Mouse (Mus musculus) cerebellum, adult 9-11 months (tissue): ENCODE data around the gene Rbm26.

ENCODE experiments used
- DNase-seq: peaks from one replicate; pipeline ENCODE4 v3.0.0; 2022

Gene Rbm26

GRCm38 (mm10) chr14:105085332-105085993 lies 91.7 kb downstream of the Rbm26 start:
- no peak for DNase-seq

DNA sequence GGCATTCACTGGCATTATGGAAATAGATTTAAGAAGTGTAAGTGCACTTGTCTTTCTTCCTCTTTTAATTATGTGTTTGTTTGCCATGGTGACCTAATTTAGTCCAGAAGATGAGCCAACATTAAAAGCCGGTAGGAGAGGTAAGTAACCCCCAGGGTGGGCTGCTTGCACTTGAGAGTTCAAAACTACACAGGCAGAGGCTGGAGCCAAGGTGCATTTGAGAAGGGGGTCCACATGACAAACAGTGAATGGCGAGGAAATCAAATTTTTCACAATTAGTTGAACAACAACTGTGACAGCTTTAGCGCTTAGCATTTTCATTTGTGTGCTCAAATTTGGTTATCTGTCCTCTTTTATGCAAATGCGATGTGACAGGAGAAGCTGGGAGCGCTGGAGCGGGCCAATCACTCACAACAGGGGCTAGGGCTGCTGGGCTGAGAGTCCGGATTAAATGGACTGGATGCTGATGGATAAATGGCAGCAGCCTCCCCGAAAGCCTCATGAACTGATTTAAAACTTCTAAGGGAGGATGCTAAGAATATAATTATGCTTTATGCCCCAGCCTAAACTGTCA lies 92.3 kb downstream of the Rbm26 start:
- no peak for DNase-seq

DNA sequence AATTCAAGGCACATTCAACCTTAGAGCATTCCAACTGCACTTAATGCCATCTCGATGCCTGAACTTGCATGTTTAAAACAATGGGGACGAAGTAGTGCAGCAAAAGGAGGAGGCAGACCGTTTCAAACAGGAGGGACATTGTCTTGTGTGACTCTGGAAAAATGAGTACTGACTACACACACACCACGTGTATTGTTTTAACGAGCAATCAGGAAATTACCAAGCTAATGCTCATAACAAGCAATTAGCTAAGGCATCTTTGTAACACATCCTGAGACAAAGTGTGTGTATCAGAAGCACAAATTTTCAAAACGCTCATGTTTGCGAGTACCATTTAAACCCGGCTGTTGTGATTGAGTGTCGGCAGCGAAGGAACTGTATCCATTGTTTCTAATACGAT lies 93.0 kb downstream of the Rbm26 start:
- no peak for DNase-seq

DNA sequence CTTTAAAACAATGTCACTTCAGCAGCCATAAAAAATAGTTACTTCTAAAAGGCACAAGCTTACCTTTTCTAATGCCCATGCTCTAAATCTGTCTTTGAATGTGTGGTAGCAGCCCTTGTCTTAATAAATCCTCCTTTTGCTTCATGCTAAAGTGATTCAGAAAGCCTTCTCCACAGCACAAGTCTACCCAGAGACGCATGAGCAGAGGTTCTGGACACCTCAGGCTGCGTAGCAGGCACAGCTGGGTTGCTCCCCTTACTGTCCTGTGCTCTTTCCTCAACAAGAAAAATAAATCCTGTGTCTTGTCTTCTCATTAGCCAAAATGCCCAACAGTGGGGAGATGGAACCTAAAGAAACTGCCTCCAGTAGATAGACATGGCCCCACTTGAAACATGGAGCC lies 102.4 kb downstream of the Rbm26 start:
- DNase-seq = no peak

DNA sequence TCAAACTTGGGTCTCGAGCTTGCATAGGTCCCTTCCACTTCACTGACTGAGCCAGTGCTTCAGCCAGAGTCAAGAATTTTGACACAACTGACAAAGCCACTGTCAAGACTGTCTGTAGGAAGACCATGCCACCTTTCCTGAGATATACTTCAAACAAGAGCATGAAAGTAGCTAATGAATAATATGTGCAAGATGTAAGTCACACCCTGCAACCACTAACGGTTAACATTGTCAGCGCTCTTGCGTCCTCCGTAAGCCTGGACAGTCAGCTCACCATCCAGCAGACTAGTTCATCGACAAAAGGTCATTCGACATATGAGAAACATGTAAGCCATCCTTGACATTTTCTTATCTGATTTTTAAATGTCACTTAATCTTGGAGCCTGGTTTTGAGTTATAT lies 102.8 kb downstream of the Rbm26 start:
- no peak for DNase-seq

DNA sequence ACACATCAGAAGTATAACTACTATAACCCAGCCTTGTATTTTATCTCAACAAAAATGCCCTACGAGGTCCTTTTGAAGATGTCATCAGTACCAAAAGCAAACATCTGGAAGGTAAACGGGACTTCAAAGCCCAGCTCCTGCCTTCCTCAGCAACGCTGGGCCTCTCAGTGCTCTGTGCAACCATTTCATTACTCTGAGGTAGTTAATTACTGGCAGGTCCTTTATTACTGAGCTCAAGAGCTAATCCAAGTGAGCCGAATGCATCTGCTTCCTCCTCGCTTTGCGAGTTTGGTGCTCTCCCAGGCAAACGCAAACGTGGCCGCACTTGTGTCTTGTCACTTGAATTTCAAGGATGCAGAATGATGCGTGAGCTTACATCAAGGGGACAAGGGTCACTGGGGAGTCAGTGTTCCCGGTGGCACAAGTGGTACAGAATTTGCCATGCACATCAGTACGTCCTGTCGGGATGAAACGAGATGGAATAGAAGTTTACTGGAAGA lies 106.1 kb downstream of the Rbm26 start:
- DNase-seq = no peak

- DNase-seq = no peak
These were observed 106.7 kb downstream of the Rbm26 start for GRCm38 (mm10) chr14:105070258-105071009.

DNA sequence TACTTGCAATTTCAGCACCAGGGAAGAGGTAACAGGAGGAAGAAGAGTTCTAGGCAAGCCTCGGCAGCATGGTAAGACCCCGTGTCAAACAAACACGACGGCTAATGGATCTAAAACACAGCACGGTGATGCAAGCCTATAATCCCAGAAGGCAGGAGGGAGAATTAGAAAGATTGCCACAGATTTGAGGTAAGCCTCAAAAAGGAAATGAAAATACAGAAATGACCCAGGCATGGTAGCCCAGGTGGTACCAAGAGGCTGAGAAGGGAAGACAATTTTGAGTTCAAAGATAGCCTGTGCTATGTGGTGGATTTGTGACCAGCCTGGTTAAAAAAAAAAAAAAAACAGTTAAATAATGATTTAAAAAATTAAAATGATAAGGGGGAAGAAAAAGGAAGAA lies 109.1 kb downstream of the Rbm26 start:
- DNase-seq = no peak

- DNase-seq = no peak
These were observed 112.9 kb downstream of the Rbm26 start for GRCm38 (mm10) chr14:105064243-105064642.

GRCm38 (mm10) chr14:105061230-105061629 lies 115.9 kb downstream of the Rbm26 start:
- DNase-seq = no peak

GRCm38 (mm10) chr14:105057934-105058333 lies 119.2 kb downstream of the Rbm26 start:
- DNase-seq = no peak
